Mouse (Mus musculus) c-Kit-positive CD71-positive TER-119-negative erythroid progenitor cells, embryonic 14.5 days (primary cell): ENCODE measurements at regions not wholly inside any gene's neighbourhood (a gene's known extent, or its start where the extent isn't known, plus 50 kb on each side); places are given as distances from the start of the nearest gene placed in this dataset.
"Not testable (repeated sequence)": the region's sequence is repeated elsewhere in the genome, so short reads cannot be mapped to it uniquely, and the experiment has no call there.

Experiments used
- DNase-seq: peaks from one replicate; pipeline ENCODE4 v3.0.0-alpha.2; 2013; ENCODE audit warnings: low read depth

DNA sequence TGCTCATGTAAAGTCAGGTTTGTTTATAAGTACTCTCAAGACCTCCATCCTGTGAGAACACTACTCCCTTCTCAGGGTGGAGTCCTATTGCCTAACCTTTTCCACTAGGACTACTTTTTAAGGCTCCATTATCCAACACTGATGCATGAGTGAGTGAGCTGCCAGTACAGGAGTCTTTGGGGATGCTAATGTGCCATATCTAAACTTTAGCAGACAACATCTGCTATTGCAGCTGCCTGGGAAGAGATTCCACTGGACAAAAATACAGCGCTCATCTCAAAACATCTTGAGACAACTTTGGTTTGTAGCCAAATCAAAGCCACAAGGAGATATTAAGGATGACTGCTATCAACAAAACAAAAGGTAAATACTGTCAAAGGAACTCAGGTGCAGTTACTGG lies 52.3 kb upstream of the Gm10985 start:
- no peak for DNase-seq

DNA sequence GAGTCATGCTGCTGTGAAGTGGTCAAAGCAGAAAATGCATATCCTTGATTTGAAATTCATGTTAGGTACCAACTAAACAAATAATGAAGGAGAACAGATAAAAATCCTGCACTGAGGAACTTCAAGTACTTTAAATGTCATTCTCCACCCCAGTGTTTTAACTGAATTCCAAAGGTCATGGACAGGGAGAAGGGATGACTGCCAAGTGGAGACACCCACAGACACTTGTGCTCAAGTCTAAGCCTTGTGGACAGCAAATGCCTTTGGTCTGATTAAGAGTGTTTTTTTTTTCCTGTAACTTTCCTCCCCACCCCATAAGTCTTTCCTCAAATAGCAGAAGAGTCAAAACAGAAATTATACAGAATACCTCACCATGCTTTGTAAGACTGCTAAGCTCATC lies 55.2 kb upstream of the Gm10985 start:
- no peak for DNase-seq

DNA sequence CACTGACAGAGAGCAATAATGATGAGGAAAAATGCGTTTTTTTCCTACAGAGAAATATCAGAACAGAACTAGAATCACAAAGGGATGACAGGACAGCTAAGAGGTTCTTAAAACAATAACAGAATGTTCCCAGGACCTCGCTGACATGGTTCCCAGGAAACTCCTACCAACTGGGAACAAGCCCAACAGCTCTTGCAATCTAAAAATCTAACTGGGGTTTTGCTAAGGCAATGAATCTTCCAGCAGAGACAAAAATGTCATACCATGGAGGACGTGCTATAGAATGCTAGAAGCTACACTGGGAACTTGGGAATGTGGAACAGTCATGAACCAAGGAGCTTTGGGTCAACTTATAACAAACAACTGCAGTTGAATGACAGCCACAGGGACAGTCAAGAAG lies 59.7 kb upstream of the Gm10985 start:
- no peak for DNase-seq

DNA sequence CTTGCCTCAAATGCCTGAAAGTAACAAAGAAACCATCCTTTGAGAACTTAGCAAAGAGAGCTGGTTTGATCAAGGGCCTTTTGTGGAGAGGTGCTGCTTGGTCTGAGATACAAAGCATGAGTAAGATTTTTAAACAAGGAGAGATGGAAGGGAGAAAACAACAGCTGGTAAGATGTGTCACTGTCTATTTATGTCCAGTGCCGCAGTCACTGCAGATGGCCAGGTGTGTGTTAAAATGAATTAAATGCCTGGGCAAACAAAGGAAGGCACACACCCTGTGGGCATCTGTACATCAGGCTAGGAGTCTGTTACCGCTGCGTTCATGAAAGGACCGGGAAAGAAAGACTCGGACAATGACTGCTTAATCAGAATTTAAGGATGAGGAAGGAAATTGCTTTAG lies 68.2 kb upstream of the Gm10985 start:
- no peak for DNase-seq

DNA sequence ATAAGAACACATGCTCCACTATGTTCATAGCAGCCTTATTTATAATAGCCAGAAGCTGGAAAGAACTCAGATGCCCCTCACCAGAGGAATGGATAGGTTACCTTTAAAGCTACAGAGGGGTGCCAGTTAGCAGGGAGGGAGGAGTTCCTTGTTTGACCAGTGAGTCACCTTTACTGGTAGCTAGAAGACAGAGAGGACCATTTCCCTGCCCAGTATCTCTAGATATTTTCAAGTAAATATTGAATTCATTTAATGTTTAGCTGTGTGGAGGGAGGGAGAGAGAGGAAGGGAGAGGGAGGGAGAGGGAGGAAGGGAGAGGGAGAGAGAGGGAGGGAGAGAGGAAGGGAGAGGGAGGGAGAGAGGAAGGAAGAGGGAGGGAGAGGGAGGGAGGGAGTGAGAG lies 77.3 kb upstream of the Gm10985 start:
- no peak for DNase-seq

DNA sequence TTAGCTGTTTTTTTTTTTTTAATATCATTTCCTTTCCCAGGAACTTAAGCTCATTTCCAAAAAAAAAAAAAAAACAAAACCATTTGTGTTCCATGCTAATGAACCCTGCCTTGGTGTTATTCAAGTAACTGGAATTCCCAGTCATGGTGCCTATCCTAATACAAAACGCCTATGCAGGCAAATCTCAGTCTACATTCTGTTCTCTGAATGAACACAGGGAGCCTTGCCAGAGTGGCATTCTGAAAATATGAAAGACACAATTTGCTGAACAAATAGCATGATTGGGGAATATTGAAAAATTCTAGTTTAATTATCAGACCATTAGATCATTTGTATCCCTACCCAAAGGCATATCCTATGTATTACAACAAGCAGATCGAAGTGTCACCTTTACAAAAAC lies 80.9 kb upstream of the Gm10985 start:
- DNase-seq: no peak

DNA sequence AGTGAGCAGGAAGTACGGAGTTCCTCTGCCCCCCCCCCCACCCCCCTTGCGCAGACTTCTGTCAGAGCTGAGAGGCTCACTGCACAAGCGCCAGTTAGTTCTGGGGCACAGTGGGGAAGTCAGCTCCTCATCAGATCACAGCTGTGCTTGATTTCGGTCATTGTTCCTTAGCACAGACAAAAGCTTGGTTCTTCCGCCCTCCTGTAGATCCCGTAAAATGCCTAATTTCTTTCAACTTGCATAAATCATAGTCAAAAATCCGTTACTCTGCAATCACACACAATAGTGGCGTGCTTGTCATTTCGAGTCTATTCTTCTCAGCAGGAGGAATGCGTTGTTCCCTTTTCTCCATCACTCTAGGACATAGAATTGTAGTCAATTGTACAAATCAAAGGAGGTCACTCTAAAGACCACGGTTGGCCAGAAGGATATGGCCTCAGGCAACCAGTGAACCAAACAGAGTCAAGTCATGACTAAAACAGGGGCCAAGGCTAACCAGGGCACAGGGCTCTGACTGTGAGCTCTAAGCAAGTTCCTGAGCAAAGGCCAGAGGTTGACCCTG lies 83.3 kb upstream of the Gm10985 start:
- DNase-seq: no peak

DNA sequence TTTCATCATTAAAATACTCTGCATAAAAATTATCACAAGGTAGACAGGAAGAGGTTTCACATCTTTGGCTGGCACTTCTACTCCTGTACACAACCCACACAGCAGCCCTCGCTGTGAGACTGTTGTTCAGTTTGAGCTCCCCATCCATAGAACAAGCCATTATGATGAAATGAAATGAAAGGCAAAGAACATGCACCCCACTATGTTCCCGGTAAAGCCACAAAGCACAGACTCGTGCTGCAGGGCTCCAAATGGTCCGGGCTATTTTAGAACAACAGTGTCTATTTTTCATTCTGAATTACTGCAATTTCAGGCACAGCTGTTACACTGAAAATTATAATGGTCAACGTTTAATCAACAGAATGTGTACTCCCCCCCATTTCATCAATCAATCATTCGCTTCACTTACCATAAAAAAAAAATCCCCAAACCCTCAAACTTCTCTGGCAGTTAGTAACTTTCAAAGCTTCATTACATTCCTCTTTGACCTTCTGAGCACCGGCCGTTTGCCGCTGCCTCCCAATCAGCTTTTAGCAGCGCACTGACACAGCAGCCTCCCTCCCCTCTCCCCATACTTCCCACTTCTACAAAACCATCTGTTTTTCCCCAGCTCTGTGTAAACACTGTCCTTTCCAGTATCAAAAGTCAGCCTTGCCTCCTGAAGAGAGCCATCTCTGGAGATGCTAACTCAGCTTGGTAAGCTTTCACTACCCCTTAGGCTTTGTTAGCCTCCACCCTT lies 88.6 kb upstream of the Gm10985 start:
- DNase-seq: no peak

DNA sequence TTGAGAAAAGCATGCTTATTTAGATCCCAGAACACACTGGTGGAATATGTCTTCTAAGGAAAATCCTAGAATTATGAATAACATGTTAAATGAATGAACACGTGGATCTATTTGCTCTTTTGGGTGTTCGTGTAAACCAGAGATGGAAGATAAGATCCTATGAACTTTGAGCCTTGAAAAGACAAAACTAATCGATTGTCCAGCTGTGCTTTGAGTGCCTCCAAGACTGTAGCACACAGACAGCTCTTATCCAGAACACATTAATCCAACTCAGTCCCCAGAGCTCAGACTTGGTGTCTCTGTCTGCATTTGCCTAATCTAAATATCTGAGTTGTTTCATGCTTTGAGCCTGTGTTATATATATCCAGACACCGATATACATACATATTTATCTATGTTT lies 80.0 kb upstream of the Frem2 start:
- no peak for DNase-seq

DNA sequence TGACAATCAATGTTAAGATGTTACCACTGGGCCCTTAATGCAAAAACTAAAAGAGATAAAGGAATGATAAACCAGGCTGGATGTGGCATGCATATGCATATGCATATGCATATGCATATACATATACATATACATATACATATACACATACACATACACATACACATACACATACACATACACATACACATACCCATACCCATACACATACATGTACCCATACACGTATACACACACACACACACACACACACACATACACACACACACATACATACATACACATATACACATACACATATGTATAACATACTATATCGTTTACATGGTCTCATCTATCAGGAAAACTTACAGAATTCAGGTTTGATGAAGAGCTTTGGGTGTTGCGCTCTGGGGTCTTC lies 78.5 kb upstream of the Frem2 start:
- DNase-seq: not testable (repeated sequence)

DNA sequence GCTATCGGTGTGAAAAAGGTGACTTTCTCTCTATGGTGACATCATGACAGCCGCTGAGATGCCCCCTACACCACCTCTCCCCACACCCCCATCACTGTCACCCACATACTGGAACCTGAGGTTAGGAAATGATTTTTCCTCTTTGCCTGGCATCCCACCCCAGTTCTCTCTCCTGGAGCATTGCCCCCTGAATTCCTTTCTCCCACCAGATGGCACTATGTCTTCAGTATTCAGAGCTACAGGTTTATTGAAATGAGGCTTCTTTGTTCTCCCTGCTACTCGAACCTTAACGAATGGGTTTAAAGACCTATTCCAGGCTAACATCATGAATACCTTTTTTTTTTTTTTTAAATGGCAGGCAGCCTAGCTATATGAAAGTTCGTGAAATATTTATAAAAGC lies 78.0 kb upstream of the Frem2 start:
- no peak for DNase-seq

DNA sequence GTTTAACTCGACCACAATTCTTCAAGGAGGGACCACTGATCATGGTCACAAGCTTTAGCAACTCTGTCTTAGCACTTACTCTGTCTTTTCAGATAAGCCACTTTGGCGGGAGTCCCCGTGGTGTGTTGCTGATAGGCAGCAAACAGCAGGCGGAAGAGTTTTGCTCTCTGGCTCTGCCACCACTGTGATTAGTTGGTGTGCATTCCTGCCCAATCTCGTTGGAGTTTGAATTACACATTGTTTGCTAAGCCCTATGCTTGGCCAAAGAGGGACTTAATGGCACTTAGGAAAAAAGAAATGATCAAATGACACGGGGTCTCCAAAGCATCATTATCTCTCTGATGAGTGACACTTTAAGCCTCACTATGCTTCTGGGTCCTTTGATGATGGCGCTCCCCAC lies 73.3 kb upstream of the Frem2 start:
- DNase-seq: peak; percentile 8

DNA sequence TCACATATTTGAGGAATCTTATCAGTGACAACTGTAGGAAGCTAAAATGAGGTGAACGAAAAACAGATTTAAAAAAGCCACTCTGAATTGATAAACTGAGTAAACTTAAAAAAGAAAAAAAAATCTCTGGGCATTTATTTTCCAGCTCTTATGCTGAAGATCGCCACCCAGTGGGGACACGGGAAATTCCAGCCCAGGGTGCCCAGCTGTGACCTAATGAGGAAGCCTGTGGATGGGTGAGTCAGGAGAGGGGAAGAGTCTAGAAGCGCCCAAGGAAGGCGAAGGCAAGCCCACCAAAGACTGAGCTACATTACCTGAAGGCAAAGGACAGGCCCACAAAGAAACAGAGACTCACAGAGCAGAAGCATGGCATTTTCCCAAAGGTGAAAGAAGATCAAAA lies 72.7 kb upstream of the Frem2 start:
- peak; percentile 9 for DNase-seq

DNA sequence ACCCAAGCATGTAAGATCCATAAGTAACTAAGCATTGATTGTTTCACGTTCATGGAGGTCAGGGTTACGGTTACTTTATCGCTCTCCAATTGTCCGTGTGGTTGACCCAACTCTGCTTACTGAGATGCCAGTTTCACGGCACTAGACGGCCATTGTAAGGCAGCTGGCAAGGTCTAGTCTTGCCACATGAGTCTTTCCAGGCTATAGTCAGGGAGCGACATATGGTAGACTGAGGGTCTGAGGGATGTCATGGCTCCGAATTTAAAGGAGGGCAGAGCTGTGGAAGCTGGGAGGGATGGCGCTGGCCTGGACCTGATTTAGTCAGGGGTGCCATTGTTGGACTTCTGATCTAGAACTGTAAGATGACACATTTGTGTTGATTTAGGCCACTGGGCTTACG lies 72.0 kb upstream of the Frem2 start:
- DNase-seq: no peak

DNA sequence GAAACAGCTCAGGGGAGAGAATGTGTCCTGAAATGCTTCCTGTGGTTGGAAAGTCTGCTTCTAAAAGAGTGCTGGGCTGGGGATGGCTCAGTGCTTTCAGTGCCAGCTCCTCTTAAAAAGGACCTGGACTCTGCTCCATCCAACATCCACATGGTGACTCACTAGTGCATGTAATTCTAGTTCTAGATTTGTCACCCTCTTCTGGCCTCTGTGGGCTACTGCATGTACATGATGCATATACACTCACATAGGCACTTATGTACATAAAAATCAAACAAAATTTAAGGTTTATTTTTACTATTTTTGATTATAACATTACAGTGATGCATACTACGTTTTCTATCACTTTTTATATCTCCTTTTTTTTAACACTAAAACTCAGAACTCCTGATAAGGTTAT lies 70.6 kb upstream of the Frem2 start:
- no peak for DNase-seq

DNA sequence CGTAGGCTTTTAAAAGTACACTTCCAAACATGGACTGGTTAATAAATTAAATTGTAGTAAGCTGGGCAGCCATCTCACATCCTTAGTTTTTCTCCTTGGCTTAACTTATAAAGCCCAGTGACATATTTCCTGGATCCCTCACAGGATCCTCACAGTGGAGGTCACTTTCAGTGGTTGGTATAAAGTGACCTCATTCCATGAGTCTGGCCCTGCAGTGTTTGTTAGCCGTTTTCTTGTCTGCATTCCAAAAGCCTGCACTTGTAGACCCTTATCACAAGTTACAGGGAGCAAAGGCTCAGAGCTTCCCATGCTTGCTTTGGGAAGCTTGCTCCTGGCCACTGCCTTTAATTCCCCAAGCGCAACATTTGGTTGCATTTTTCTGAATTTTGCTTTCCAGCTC lies 49.9 kb upstream of the Frem2 start:
- no peak for DNase-seq
